Mouse (Mus musculus): Measurements from ENCODE around the gene Opn4. TPM values are rescaled to one million over a fixed set of nuclear protein-coding genes. Genes with fewer than 3 reads are reported as not detected.

Gene Opn4
- total and polyA plus RNA-seq, 3 experiments: not detected

DNA sequence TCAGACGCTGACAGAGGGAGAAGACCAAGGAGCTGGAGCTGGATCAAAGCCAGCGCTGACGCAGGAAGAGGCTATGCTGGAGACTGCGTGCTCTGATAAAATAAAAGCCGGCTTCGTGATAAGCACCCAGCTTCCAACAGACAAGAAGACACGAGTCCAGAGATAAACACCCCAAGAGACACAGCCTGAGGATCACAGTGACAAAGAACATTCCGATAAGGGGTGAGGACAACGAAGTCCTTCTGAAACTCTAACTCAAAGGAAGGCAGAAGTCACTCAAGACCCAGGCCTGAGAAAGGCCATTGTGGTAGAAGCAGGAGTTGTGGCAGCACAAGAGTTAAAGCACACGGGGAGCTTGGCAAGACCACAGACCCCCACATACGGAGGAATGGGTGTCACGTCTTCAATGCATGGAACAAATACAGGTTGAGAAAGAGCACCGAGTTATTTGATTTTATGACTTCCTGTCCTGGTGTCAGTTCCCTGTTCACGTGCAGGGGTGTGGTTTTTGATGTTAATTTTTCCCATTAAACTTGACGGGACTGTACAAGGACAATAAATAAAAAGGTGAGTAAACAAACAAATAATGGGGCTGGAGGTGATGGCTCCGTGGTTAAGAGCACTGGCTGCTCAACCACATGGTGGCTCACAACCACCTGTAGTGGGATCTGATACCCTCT, 23.7 kb upstream of the Opn4 start (continued):
- TF ChIP-seq ZMIZ1 (IDR thresholded peaks at IDR 0.05; ENCODE audit: low read depth, low read length): no peak; the same call in 1 of the 2 replicates
- TF ChIP-seq JUND (IDR thresholded peaks at IDR 0.05; ENCODE audit: low read depth, low read length): 0 out of 2 replicates have a peak, but pooled peaks have one; percentile 22
- no peak for TF ChIP-seq CTCF (IDR thresholded peaks at IDR 0.05 in 2 of 3, conservative IDR thresholded peaks at IDR 0.05 in 1 of 3; ENCODE audit: control insufficient read depth in 1 of 3, insufficient read depth in 1 of 3, low read depth in 2 of 3, low read length in 3 of 3, poor library complexity in 1 of 3, severe bottlenecking in 1 of 3)
- peak; percentile 99 for TF ChIP-seq GATA1 (IDR thresholded peaks at IDR 0.05; ENCODE audit: low read depth, low read length)

DNA sequence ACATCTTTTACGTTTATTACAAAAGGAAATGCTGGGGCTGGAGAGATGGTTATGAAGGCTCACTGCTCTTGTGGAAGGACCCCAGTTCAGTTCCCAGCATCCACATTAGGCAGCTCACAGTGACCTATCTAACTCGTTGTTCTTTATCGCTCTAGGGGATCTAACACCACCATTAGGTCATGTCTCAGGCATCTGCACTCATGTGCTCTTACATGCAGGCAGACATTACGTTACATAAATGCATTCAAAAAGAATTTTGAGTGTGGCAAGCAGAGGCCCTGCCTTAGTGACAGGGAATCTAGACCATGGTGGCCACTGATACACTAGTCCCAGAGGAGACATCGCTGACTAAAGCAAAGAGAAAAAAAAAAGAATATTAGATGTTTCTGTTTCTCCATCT, 23.1 kb upstream of the Opn4 start:
- Histone ChIP-seq H3K79me2 (ENCODE audit: control insufficient read depth, insufficient read depth, low read length, poor library complexity) (no peaks in the 10 kb centered on the region), H3K27ac (ENCODE audit: control insufficient read depth, low read depth, low read length) (peak overlapping the region; percentile 99), H3K9ac (ENCODE audit: control insufficient read depth, low read depth, low read length, poor library complexity, severe bottlenecking) (peak overlapping the region; percentile 47), H3K9me3 (replicated peaks; ENCODE audit: insufficient read depth, low read length) (no peaks in the 10 kb centered on the region), H3K4me3 (ENCODE audit: control insufficient read depth in 1 of 2, insufficient read depth in 1 of 2, low read depth in 2 of 2, low read length in 2 of 2) (peak overlapping the region; percentile 10 to 24), H3K27me3 (ENCODE audit: control insufficient read depth in 1 of 2, insufficient read depth in 2 of 2, low read length in 2 of 2) (no peaks in the 10 kb centered on the region), H3K4me1 (ENCODE audit: control insufficient read depth in 1 of 2, insufficient read depth in 2 of 2, low read length in 2 of 2) (peaks cover 37 to 43% of the 10 kb centered on the region in 2 experiments), H3K36me3 (ENCODE audit: control insufficient read depth in 1 of 2, insufficient read depth in 2 of 2, low read length in 2 of 2) (peaks cover 0 to 43% of the 10 kb centered on the region in 2 experiments; a peak in 2 of 4 replicates)
- TF ChIP-seq MAFK (IDR thresholded peaks at IDR 0.05; ENCODE audit: borderline replicate concordance, low read depth, low read length) (no peak), CHD1 (IDR thresholded peaks at IDR 0.05; ENCODE audit: low read depth, low read length) (0 out of 2 replicates have a peak, but pooled peaks have one; percentile 2)
- no peak for DNase-seq (ENCODE audit: low read depth, low spot score)

DNA sequence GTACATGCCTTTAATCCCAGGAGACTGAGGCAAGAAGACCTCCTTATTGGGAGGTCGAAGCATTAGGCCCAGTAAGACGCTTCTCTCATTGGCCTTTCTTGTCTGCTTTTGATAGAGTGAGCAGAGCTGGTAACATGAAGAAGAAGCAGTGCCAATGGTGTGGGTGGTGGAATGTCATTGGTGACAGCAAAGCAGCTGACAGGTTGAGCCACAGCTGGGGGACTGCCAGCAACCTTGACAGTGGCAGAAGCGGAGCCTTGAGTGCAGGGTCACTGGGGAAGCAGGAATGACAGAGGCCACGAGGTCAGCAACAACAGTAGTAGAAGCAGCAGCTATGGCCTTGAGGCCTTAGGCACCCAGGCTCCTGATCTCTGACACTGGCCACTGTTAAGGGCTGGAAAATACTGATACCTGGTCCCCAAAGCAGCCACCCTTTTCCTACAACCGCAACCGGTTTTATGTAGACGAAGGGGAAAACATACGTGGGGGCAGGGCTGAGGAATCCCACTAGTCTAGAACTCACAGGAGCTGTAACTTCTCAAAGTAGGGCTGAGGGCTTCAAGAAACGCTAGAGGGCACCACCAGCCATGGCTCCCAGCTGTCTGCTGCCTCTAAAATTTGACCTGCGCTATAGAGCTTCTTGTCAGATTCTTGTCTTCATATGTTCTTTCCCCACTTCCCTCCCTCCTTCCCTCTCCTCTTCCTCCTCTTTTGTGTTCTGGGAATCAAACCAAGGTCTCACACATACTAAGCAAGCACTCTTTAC, 20.9 kb upstream of the Opn4 start:
- H3K4me1 ChIP-seq (ENCODE audit: control insufficient read depth in 1 of 2, insufficient read depth in 2 of 2, low read length in 2 of 2): peaks cover 23 to 31% of the 10 kb centered on the region in 2 experiments
- H3K27me3 ChIP-seq (ENCODE audit: control insufficient read depth in 1 of 2, insufficient read depth in 2 of 2, low read length in 2 of 2): no peaks in the 10 kb centered on the region
- peak overlapping the region; percentile 15; the same call in 1 of the 2 replicates for H3K9ac ChIP-seq (ENCODE audit: control insufficient read depth, low read depth, low read length, poor library complexity, severe bottlenecking)
- H3K4me3 ChIP-seq (ENCODE audit: control insufficient read depth in 1 of 2, insufficient read depth in 1 of 2, low read depth in 2 of 2, low read length in 2 of 2): peak overlapping the region in 1 of 2 experiments; percentile 37; a peak in 1 of 4 replicates
- peaks cover 0 to 31% of the 10 kb centered on the region in 2 experiments; a peak in 2 of 4 replicates for H3K36me3 ChIP-seq (ENCODE audit: control insufficient read depth in 1 of 2, insufficient read depth in 2 of 2, low read length in 2 of 2)
- H3K79me2 ChIP-seq (ENCODE audit: control insufficient read depth, insufficient read depth, low read length, poor library complexity): no peaks in the 10 kb centered on the region
- no peaks in the 10 kb centered on the region for H3K9me3 ChIP-seq (replicated peaks; ENCODE audit: insufficient read depth, low read length)
- DNase-seq (ENCODE audit: low read depth, low spot score): peak; percentile 89
- H3K27ac ChIP-seq (ENCODE audit: control insufficient read depth, low read depth, low read length): peak overlapping the region; percentile 62
- TF ChIP-seq NELFE (IDR thresholded peaks at IDR 0.05; ENCODE audit: low read depth, low read length) (no peak), SMC3 (IDR thresholded peaks at IDR 0.05; ENCODE audit: low read depth, low read length) (peak; percentile 93), USF1 (IDR thresholded peaks at IDR 0.05; ENCODE audit: low read depth, low read length) (no peak), ETS1 (IDR thresholded peaks at IDR 0.05; ENCODE audit: low read depth, low read length) (peak; percentile 19; the same call in 1 of the 2 replicates), MAZ (IDR thresholded peaks at IDR 0.05; ENCODE audit: low read depth, low read length) (peak; percentile 50; the same call in 1 of the 2 replicates), MAX (IDR thresholded peaks at IDR 0.05; ENCODE audit: low read length) (no peak), POLR2AphosphoS2 (IDR thresholded peaks at IDR 0.05; ENCODE audit: low read length) (no peak), ZNF384 (IDR thresholded peaks at IDR 0.05; ENCODE audit: low read depth, low read length) (no peak; the same call in 1 of the 2 replicates), TCF12 (IDR thresholded peaks at IDR 0.05; ENCODE audit: low read depth, low read length) (no peak), RAD21 (IDR thresholded peaks at IDR 0.05; ENCODE audit: low read depth, low read length) (peak; percentile 94), HCFC1 (IDR thresholded peaks at IDR 0.05; ENCODE audit: low read depth, low read length) (peak; percentile 53; the same call in 1 of the 2 replicates), ZKSCAN1 (IDR thresholded peaks at IDR 0.05; ENCODE audit: low read depth, low read length) (no peak; the same call in 1 of the 2 replicates), JUND (IDR thresholded peaks at IDR 0.05; ENCODE audit: low read depth, low read length) (no peak; the same call in 1 of the 2 replicates), RCOR1 (IDR thresholded peaks at IDR 0.05; ENCODE audit: low read depth, low read length) (no peak), USF2 (IDR thresholded peaks at IDR 0.05; ENCODE audit: borderline replicate concordance in 1 of 2, insufficient read depth in 1 of 2, low read depth in 1 of 2, low read length in 2 of 2) (no peak), POLR2AphosphoS5 (IDR thresholded peaks at IDR 0.05; ENCODE audit: borderline replicate concordance, low read depth, low read length) (no peak), UBTF (IDR thresholded peaks at IDR 0.05; ENCODE audit: borderline replicate concordance, insufficient read depth, low read depth, low read length) (no peak), POLR2A (IDR thresholded peaks at IDR 0.05; ENCODE audit: control insufficient read depth in 1 of 2, insufficient read depth in 1 of 2, low read depth in 1 of 2, low read length in 2 of 2, poor library complexity in 1 of 2) (no peak), TAL1 (IDR thresholded peaks at IDR 0.05; ENCODE audit: low read length) (no peak), BHLHE40 (IDR thresholded peaks at IDR 0.05; ENCODE audit: borderline replicate concordance, low read depth, low read length) (0 out of 2 replicates have a peak, but pooled peaks have one; percentile 13), ZC3H11A (IDR thresholded peaks at IDR 0.05; ENCODE audit: low read depth, low read length) (peak; percentile 94)

Data from MEL (cell line).